Mouse (Mus musculus): ENCODE measurements around the gene Alkbh6. TPM values are rescaled to one million over a fixed set of nuclear protein-coding genes. Genes with fewer than 3 reads are reported as not detected.
A peak's percentile ranks its signal among the peaks of the same experiment; 100 is the strongest.

Gene Alkbh6
- total RNA-seq, 1 experiment from 2014 or later = 31.2 TPM

DNA sequence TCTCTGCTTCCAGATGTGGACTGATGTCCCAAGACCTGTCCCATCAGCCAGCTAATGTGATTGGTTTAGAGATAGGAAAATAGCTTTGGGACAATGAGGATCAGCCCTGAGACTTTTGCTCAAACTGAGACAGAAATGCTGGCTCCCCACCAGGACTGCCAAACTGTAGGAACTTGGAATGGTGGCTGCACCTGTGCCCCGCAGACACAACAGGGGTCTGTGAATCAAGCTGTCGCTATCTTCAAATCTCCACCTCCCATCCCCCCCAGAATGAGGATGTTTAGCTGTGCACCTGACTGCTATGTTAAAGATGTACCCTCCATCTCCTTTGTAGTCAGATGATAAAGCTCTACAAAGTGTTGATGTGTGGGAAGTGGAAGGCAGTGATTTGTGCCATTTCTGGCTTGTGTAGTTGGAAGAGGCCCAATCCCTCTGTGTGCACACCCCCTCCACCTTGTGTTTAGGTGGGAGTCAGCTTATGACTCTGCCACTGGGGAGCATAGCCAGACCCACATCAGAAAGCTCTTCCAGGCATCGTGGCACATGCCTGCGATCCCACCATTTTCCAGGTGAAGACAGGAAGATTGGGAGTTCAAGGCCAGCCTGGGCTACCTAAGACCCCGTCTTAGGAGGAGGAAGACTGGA, 15.9 kb downstream of the Alkbh6 start:
- no peak for ATAC-seq (replicated peaks; ENCODE audit: low read depth, poor library complexity, severe bottlenecking)

DNA sequence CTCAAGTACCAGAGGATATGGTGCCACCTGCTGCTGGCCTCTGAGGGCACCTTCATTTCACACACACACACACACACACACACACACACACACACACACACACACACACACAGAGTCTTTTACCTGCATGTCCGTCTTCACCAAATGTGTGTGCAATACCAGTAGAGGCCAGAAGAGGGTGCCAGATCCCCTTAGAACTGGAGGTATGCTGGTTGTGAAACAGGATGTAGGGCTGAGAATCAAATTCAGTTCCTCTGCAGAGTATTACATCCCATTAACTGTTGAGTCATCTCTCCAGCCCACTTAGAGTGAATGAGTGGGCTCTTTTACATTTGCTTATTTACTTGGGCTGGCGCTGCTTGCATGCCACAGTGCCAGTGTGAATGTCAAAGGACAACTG, 16.8 kb downstream of the Alkbh6 start:
- ATAC-seq (replicated peaks; ENCODE audit: low read depth, poor library complexity, severe bottlenecking) = peak; percentile 18

DNA sequence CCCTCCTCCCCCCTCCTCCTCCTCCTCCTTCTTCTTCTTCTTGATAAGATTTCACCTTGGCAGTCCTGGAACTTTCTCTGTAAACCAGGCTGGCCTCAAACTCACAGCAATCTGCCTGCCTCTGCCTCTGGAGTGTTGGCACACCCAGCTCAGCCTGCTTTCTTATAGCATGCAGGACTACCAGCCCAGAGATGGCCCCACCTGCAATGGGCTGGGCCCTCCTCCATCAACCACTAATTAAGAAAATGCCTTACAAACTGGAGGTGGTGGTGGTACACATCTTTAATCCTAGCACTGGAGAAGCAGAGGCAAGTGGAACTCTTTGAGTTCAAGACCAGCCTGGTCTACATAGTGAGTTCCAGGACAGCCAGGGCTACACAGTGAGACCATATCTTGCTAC, 17.9 kb downstream of the Alkbh6 start:
- no peak for ATAC-seq (replicated peaks; ENCODE audit: low read depth, poor library complexity, severe bottlenecking)

DNA sequence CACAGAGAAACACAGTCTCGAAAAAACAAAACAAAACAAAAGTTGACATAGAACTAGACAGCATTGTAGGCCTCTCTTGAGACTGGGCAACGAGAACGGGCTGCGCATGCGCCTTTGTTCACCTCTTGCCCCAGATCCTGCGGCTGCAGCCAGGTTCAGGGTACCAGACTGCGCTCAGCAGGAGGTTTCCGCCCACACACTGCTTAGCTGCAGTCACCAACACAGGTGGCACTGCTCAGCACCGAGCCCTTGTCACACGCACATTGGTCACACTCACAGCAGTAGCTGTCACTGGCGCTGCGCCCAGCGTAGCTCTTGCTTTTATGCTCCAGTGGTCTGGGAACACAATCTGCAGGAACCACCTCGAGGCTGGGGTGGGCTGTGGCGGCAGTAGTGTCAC, 18.6 kb downstream of the Alkbh6 start:
- ATAC-seq (replicated peaks; ENCODE audit: low read depth, poor library complexity, severe bottlenecking) = no peak

DNA sequence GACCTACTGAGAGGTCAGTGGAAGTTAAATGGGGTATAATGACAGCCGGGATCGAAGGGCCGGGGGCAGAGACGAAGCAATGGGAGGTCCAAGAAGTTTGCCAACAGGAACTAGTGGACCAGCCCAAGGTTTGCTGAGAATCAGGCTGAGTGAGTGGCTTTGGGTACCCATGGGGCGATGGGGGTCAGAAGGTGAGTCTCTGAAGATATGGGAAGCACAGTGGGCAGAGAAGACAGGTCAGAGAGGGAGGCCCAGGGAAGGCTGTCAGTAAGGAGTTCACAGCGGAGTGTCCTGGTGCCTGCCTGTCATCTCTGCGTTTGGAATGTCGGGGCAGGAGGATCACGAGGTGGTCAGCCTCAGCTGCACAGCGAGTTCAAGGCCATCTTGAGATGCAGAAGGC, 19.9 kb downstream of the Alkbh6 start:
- no peak for ATAC-seq (replicated peaks; ENCODE audit: low read depth, poor library complexity, severe bottlenecking)

DNA sequence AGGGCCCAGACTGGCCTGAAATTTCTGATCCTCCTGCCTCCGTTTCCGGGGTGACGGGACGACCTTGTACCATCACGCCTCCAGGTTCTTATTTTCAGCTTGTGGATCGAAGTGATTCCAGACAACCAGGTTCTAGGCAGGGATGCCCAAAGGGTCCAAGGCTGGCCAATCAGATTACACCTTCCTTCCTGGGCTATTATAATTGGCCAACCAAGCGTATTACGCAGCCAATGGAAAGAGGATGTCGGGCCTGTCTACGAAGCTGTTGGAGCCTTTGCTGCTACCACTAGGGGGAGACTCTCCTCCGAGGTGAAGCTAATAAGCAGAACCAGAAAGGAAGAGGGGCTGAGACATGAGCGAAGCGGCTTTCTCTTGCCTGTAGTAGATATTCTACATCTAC, 23.4 kb downstream of the Alkbh6 start:
- peak; percentile 80 for ATAC-seq (replicated peaks; ENCODE audit: low read depth, poor library complexity, severe bottlenecking)

DNA sequence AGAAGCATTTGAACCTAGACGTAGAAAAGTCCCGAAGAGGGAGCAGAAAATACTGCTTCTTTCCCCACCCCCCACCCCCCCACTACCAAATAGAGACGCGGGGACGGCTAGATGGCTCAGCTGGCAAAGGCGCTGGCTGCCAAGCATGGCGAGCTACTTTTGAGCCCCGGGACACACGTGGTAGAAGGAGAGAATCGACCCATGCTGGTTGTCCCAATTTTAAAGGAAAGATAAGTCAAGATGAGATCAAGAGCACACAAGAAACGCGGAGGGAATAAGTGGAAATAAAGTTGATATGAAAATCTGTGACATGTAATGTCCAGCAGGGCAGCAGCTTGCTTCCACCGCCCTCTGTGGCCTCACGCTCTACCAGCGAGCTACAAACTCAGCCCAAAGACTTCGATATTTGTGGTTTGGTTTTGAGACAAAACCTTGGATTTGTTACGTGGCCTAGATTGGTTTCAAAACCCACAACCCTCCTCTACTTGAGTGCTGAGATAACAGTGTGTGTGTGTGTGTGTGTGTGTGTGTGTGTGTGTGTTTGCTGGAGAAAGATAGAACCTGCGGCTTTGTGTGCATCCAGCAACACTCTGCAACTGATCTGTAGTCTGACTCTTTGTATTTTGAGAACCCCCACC, 24.2 kb downstream of the Alkbh6 start:
- ATAC-seq (replicated peaks; ENCODE audit: low read depth, poor library complexity, severe bottlenecking) = peak; percentile 28; the same call in 1 of the 2 replicates

DNA sequence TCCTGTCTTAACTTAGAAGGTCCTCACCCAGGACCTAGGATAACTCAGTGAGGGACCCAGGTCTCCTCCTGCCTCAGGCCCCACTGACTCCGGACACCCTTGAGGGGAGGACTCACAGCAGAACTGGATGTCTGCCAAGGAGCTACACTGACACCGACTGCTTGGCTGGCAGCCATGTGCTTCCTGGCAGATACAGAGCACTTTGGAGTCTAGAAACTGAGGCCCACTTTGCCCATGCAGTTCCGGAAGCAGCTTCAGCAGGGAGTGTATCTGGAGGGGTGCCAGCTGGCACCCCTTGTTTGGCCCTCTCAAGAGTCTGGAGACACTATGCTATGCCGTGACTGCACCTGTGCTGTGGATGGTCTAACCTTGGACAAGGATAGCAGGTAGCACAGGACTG, 24.9 kb downstream of the Alkbh6 start:
- ATAC-seq (replicated peaks; ENCODE audit: low read depth, poor library complexity, severe bottlenecking) = peak; percentile 24

DNA sequence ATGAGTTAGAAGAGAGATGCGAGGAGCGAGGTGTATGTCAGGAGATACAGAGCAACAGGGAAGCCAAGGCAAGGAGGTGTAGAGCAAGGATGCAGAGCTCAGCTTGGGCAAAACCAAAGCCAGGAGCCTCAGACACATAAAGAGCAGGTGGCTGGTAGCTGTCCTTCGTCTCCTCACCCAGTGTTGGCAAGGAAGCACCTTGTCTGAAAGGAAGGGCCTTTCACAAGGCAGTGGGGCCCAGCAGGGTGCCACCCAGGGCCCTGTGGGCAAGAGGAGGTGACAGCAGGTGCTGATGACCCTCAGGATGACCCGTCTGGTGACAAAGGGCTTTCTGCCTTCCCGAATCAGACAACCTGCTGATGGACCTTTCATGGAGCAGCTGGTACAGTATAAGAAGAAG, 26.0 kb downstream of the Alkbh6 start:
- no peak for ATAC-seq (replicated peaks; ENCODE audit: low read depth, poor library complexity, severe bottlenecking)

DNA sequence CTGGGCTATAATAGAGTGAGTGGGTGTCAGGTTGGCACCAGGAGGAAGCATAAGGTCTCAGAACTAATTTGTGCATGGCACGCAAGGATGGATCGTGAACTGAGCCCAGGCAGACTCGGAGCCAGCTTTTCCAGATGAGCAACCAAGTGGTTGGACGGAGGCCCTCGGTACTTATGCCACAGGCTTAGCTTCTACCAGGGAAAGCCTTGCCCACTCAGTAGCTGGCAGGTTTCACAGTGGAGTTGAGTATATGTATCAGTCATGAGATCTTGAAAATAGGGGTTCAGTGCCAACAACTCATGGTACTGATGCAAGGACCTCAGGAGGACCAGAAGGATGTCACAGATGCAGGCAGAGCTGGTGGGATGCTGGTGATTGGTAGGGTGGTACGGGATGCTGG, 27.2 kb downstream of the Alkbh6 start:
- no peak for ATAC-seq (replicated peaks; ENCODE audit: low read depth, poor library complexity, severe bottlenecking)

DNA sequence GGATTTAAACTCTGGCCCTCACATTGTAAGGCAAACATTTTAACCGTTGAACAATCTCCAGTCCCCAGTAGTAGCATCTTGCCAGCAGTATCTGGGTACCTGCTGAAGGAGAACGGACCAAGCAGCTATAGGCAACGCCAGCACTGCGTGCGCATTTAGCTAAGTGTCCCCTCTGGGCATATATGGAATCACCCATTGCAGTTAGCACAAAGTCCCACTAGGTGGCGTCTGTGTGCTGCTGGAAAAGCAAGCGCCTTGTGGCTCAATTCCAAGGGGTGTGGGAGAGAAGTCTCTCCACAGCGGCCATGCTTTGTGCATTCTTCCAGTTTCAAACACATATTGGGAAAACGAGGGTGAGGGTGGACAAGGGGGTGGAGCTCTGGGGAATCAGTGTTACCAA, 27.9 kb downstream of the Alkbh6 start:
- peak; percentile 64 for ATAC-seq (replicated peaks; ENCODE audit: low read depth, poor library complexity, severe bottlenecking)

DNA sequence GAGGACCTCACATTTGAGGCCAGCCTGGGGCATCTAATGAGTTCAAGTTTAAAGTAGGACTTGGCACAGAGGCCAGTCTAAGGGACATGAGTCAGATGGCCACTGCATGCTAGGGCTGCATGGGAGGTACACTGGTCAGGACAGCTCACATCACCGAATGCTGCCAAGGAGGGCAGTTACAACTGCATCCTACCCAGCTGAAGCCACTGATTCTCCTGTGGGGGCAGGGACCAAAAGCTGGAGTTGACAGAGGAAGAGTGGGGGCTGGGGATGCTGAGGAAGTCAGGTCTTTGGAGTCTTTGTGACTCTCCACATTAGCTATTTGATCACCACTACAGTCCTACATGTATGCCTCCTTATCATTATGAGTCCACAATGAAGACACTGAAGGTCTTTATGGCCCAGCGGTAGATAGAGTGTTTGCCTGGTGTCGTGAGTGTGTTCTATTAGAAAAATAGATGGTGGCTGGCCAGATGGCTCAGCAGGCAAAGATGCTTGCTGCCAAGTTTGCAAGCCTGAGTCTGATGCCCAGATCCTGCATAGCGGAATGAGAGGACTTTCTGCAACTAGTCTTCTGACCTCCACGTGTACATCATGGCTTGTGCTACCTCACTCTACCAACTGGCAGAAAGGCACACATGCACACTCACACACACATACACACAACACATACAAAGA, 31.1 kb downstream of the Alkbh6 start:
- no peak for ATAC-seq (replicated peaks; ENCODE audit: low read depth, poor library complexity, severe bottlenecking)

DNA sequence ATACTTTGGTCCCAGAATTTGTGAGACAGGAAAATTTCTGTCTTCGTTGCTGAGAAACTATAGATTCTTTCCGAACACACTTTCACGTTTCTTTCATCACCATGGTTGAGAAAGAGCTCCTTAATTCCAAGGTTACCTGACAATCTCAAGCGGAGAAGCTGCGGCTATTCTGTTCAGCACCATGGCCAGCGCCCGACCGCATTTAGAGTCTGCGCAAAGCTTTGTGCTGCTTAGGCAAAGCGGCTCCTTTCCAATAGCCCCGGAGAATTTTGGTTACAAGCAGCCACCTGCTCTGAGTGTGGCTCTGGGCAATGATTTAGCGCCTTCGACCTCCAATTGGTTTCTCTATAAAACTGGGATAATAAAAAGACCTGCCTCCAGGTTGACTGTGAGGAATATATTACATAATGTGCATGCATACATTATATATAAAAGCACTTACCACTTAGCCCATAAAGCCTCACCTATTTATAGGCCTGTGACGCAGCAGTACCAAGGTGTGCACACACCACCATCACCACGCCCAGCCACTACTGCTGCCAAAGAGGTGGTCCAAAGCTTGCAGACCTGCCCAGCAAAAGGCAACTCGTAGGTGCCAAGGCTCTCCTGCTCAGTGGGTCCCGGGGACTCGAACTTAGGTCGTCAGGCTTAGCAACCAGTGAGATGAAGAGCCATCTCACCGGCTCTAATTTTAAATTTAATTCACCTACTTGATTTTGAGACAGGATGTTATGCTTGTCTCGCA, 38.3 kb downstream of the Alkbh6 start:
- peak; percentile 86 for ATAC-seq (replicated peaks; ENCODE audit: low read depth, poor library complexity, severe bottlenecking)

DNA sequence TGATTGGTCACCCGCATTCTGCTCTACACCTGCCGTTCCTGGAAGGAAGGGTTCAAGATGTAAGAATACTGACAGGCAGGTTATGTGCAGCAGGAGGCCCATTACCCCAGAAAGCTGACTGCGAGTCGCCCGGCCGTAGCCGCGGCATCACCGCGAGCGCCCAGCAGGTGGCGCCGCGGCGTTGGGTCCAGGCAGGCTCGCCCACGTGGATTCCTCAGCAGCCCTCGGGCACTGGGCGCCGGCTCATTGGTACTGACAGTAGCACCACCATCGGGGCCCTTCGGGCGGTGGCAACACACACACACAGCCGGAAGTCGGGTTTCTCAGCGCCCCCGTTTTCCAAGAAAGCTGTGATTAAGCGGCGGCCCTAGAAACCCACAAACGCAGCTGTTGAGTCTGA, 39.3 kb downstream of the Alkbh6 start:
- peak; percentile 88 for ATAC-seq (replicated peaks; ENCODE audit: low read depth, poor library complexity, severe bottlenecking)

DNA sequence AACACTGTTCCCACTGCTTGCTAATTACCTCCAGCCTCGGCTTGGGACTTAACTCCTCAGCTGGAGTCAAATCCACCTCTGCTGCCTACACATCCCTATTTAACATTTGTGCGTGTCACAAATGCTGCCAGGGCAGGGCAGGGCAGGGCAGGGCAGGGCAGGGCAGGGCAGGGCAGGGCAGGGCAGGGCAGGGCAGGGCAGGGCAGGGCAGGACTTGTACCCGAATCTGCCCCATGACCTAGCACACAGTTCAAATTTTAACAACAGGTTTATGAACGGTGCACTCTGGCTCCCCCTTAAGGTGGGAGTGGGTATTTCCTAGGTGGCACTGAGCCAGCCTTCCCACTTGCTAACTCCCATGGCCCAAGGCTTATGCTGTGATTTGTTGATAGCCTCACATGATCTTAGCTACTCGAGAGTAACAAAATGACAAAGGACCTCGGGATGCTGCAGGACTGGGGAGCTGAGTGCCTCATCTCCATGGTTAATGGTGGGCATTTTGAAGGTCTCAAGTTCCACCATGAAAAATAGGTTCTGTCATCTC, 44.8 kb downstream of the Alkbh6 start:
- ATAC-seq (replicated peaks; ENCODE audit: low read depth, poor library complexity, severe bottlenecking) = peak; percentile 74

DNA sequence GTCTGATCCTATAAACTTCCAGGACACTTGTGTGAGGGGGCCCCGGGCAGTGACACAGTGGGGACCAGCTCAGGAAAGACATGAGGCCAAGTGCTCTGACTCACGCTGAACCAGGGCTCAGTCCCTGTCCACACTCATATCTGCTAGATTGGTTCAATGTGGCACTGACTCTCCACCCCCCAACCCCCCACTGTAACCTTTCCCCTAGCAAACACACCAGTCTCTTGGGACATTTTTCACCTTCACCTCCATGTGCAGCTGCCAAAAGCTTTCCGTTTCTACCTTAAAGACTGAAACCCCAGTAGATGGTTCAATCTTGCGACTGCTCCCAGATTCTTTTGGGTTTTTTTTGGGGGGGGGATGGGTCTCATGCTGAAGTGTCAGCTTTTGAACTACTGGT, 45.5 kb downstream of the Alkbh6 start:
- ATAC-seq (replicated peaks; ENCODE audit: low read depth, poor library complexity, severe bottlenecking) = no peak

DNA sequence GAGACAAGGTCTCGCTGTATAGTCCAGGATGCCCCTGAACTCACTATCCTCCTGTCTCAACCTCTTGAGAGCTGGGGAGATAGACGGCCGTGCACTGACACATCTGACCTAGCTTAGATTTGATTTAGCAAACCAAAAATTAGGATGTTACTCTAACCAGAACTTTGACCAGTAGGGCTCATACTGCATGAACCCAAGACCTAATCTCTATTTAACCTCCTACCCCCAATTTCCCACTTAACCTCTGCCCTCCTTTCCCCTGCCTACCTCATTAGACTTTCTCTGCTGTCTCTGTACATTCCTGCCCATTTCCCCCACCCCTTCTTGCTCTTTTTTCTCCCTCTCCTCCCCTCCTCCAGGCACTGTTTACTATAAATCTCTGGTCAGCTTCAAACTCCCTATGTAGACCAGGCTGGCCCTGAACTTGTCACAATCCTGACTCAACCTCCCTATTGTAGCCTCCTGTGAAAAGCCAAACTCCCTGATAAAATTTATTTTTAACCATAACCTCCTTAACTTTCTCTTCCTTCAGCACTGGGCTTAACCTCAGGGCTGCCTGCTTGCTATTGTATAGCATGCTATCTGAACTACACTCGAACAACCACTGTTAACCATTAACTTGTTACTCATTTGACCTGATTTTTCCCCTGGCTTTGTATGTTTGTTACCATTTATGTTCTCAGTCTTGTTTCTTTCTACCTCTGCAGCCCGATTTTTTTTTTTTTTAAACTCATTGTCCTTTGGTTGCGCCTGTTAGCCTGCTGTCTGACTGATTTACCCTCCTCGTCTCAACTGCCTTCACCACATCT, 50.1 kb downstream of the Alkbh6 start:
- no peak for ATAC-seq (replicated peaks; ENCODE audit: low read depth, poor library complexity, severe bottlenecking)

DNA sequence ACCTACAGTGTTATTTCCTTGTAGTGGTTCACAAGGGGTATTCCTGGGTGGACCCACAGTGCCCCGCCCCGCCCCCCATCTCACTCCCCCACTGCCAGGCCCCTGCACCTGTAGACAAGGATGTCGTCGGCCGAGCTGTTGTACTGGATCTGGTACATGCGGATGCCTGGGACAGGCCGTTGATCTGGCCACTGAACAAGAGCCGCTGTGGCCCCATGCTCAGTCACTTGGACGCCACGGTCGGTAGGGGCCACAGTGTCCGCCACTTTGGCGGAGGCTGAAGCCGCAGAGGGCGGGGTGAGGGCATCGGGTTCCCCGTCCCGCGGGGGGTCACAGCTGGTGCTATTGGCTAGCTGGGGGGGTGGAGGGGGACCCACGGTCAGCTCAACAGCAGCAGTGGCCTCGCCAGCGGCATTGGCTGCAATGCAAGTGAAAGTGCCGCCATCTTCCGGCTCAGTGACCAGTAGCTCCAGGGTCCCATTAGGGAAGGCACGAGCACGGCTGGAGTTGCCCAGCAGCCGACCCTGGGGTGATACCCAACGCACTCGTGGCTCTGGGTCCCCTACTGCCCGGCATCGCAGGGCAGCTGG, 50.9 kb downstream of the Alkbh6 start:
- ATAC-seq (replicated peaks; ENCODE audit: low read depth, poor library complexity, severe bottlenecking) = no peak

DNA sequence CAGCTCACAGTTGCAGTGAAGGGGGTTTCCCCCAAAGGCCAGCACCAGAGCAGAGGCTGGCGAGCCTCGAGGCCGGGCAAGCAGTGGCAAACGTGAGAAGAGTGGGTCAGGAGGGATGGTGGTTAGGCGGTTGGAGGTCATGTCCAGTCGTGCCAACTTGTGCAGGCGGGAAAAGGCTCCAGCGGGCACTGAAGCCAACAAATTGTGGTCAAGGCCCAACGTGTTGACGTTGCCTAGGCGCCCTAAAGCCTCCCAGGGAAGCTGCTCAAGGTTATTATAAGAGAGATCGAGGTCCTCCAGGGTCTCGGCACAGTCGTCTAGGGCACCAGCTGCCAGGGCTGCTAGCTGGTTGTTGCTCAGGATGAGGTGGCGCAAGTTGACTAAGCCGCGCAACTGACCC, 51.5 kb downstream of the Alkbh6 start:
- no peak for ATAC-seq (replicated peaks; ENCODE audit: low read depth, poor library complexity, severe bottlenecking)
